Mouse (Mus musculus) MEL (cell line): ENCODE data around the gene Olfr1368.

Experiments
- POLR2AphosphoS2 ChIP-seq: IDR thresholded peaks from 2 replicates; pipeline ENCODE4 v1.6.1; 2011; ENCODE audit warnings: low read length, improper control_type of control experiment
- ZMIZ1 ChIP-seq: IDR thresholded peaks from 2 replicates; pipeline ENCODE4 v1.6.1; 2012; ENCODE audit warnings: low read depth, mild to moderate bottlenecking, inconsistent platforms, low read length, improper control_type of control experiment, moderate library complexity

DNA sequence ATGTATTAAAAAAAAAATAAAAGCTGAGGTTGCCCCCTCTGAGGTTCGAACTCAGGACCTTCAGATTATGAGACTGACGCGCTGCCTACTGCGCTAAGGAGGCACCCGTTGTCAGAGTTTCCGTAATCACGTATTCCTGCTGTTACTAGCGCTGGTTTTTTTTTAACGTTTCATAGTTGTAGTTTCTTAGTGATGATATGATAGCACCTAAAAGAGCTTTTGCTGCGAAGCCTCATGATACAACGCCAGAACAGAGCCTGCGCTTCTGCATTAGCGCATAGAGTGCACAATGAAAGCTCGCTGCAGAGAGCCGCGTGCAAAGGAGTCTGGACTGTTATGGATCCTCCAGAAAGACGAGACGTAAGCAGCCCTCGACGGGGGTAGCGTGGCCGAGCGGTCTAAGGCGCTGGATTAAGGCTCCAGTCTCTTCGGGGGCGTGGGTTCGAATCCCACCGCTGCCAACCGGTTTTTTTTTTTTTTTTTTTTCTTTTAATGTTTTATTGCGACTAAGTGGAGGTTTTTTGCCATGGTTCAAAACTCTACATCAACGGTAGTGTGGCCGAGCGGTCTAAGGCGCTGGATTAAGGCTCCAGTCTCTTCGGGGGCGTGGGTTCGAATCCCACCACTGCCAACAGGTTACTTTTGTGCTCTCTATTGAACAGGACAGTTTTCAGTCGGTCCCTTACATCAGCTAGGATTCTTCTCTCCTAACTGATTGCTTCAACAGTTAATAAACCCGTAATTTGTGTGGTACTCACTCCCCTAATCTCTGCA lies 24.2 kb upstream of the Olfr1368 start:
- no peak for TF ChIP-seq POLR2AphosphoS2
- TF ChIP-seq ZMIZ1 = no peak
